Mouse (Mus musculus) midbrain, embryonic 15.5 days (tissue): ENCODE results near the gene Pak2. TPM values are rescaled to one million over a fixed set of nuclear protein-coding genes. Genes with fewer than 3 reads are reported as not detected.

Experiments used
- ATAC-seq: fragments of 200-750 bp; cut with Nextera tagmentation; replicated peaks from 2 replicates; pipeline ENCODE4 v1.8.0; 2017; ENCODE audit warnings: moderate TSS enrichment
- H3K27ac ChIP-seq: fragments of 300-500 bp; sonication (generic); 2 replicates; pipeline ENCODE4 v1.5.1; 2015; ENCODE audit warnings: mild to moderate bottlenecking, inconsistent platforms
- H3K27me3 ChIP-seq: fragments of 300-500 bp; sonication (generic); replicated peaks from 2 replicates; pipeline ENCODE4 v1.6.1; 2015; ENCODE audit warnings: inconsistent platforms
- H3K36me3 ChIP-seq: fragments of 300-500 bp; sonication (generic); replicated peaks from 2 replicates; pipeline ENCODE4 v1.6.1; 2015; ENCODE audit warnings: inconsistent platforms
- H3K4me1 ChIP-seq: fragments of 300-500 bp; sonication (generic); 2 replicates; pipeline ENCODE4 v1.6.1; 2015; ENCODE audit warnings: inconsistent platforms
- H3K4me2 ChIP-seq: fragments of 300-500 bp; sonication (generic); 2 replicates; pipeline ENCODE4 v1.6.1; 2015; ENCODE audit warnings: inconsistent platforms, mild to moderate bottlenecking, moderate library complexity
- H3K4me3 ChIP-seq: fragments of 300-500 bp; sonication (generic); 2 replicates; pipeline ENCODE4 v1.5.1; 2015; ENCODE audit warnings: mild to moderate bottlenecking, inconsistent platforms
- H3K9ac ChIP-seq: fragments of 300-500 bp; sonication (generic); 2 replicates; pipeline ENCODE4 v1.6.1; 2015; ENCODE audit warnings: mild to moderate bottlenecking, inconsistent platforms
- H3K9me3 ChIP-seq: fragments of 300-500 bp; sonication (generic); 2 replicates; pipeline ENCODE4 v1.6.1; 2016; ENCODE audit warnings: inconsistent platforms
- WGBS: fragments of 180-500 bp; shearing (Covaris S2); methylation state at CpG from one replicate; pipeline ENCODE4 v1.1.7; 2015; ENCODE audit warnings: mixed read lengths; 5-methylcytosine and 5-hydroxymethylcytosine counted together
- polyA plus RNA-seq: library from polyadenylated mRNA; unstranded; fragments of >200 nt; fragmentation: Nextera tagmentation; extraction: Ambion mirVana; gene quantifications from 2 replicates; pipeline ENCODE4 v1.2.1, GENCODE M21; 2015

The Pak2 gene
- 36.2 and 37.6 TPM in 2 replicates for polyA plus RNA-seq

- Histone ChIP-seq H3K4me2 (peak within 1 kb of the TSS; percentile 69), H3K9ac (peak within 1 kb of the TSS; percentile 93), H3K36me3 (no peaks in the 10 kb centered on the region), H3K4me1 (peaks cover 27% of the 10 kb centered on the region), H3K4me3 (peak within 1 kb of the TSS; percentile 96), H3K27ac (peak within 1 kb of the TSS; percentile 93), H3K9me3 (no peaks in the 10 kb centered on the region), H3K27me3 (no peaks in the 10 kb centered on the region)
- WGBS: 0% methylated on average over 35 of the region's 60 CpGs
- ATAC-seq: peak; percentile 97
Observed at GRCm38 (mm10) chr16:32078991-32079511, at the start of gene Pak2. Pak2 (minus strand) TSS chr16:32079342.

GRCm38 (mm10) chr16:32127046-32127445 lies 47.9 kb upstream of the Pak2 start:
- Histone ChIP-seq H3K27me3 (no peaks in the 10 kb centered on the region), H3K9me3 (no peaks in the 10 kb centered on the region), H3K4me3 (no peak overlapping the region), H3K36me3 (no peaks in the 10 kb centered on the region), H3K9ac (no peak overlapping the region), H3K27ac (no peak overlapping the region), H3K4me1 (no peaks in the 10 kb centered on the region), H3K4me2 (no peak overlapping the region)
- 86% methylated on average over 4 of the region's 4 CpGs for WGBS
- no peak for ATAC-seq

GRCm38 (mm10) chr16:32125364-32125763 lies 46.2 kb upstream of the Pak2 start:
- no peak overlapping the region for H3K4me3 ChIP-seq
- ATAC-seq: no peak
- H3K27me3 ChIP-seq: no peaks in the 10 kb centered on the region
- no peaks in the 10 kb centered on the region for H3K4me1 ChIP-seq
- H3K36me3 ChIP-seq: no peaks in the 10 kb centered on the region
- no peak overlapping the region for H3K27ac ChIP-seq
- H3K9ac ChIP-seq: no peak overlapping the region
- H3K9me3 ChIP-seq: no peaks in the 10 kb centered on the region
- no peak overlapping the region for H3K4me2 ChIP-seq
- 92% methylated on average over 3 of the region's 3 CpGs for WGBS

DNA sequence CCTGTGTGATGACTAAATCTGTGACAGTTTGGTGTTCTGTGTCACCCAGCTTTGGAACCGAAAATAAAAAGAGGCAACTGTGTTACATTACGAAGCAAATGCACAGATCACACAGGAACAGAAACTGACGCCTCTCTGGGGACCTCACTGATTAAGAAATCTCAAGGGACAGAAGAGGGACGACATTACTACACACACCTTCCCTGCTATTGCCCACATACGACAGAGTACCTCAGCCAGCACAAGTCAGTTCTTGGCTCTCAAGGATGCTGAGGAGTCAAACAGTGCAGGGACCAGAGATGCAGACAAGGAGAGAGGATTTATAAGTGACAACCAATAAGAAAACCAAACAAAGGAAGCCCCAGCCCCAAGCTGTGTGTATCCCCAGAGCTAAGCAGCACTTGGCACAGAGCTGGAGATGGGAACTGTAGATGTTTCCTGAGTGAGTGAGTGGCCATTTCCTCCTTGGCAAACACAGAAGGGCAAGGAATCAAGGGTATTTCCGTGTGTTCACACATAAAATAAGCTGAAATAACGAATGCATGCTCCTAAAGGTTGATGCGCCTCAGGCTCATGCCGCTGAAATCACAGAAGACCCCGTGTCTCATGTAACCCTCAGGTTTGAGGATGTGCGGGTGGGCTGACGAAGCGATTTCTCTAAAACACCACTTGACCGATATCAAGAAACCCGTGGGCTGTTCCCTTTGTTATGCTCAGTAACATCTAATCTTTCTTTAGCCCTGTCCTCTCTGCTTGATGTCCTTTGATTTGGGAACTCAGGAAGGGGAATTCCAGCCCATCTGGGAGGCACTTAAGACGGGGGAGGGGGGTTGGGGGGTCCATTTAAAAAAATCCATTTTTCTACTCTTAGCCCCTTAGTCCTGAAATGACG lies 45.5 kb upstream of the Pak2 start:
- no peak for ATAC-seq
- WGBS: 68% methylated on average over 17 of the region's 17 CpGs

GRCm38 (mm10) chr16:32124020-32124419 lies 44.9 kb upstream of the Pak2 start:
- Histone ChIP-seq H3K36me3 (no peaks in the 10 kb centered on the region), H3K9ac (no peak overlapping the region), H3K27ac (no peak overlapping the region), H3K4me3 (no peak overlapping the region), H3K9me3 (no peaks in the 10 kb centered on the region), H3K4me2 (no peak overlapping the region), H3K27me3 (no peaks in the 10 kb centered on the region), H3K4me1 (no peaks in the 10 kb centered on the region)
- ATAC-seq: no peak
- WGBS: 91% methylated on average over 7 of the region's 7 CpGs

More for the DNA sequence above, 45.5 kb upstream of the Pak2 start:
- Histone ChIP-seq H3K27me3 (no peaks in the 10 kb centered on the region), H3K9ac (no peak overlapping the region), H3K4me3 (no peak overlapping the region), H3K4me1 (no peaks in the 10 kb centered on the region), H3K27ac (no peak overlapping the region), H3K36me3 (no peaks in the 10 kb centered on the region), H3K4me2 (no peak overlapping the region), H3K9me3 (no peaks in the 10 kb centered on the region)

- H3K9me3 ChIP-seq: no peaks in the 10 kb centered on the region
- 79% methylated on average over 3 of the region's 3 CpGs for WGBS
- no peak for ATAC-seq
- H3K4me2 ChIP-seq: no peak overlapping the region
- no peaks in the 10 kb centered on the region for H3K4me1 ChIP-seq
- no peaks in the 10 kb centered on the region for H3K36me3 ChIP-seq
- H3K27me3 ChIP-seq: no peaks in the 10 kb centered on the region
- H3K27ac ChIP-seq: no peak overlapping the region
- no peak overlapping the region for H3K4me3 ChIP-seq
- H3K9ac ChIP-seq: no peak overlapping the region
Observed at GRCm38 (mm10) chr16:32120454-32120853, 41.3 kb upstream of the Pak2 start.

DNA sequence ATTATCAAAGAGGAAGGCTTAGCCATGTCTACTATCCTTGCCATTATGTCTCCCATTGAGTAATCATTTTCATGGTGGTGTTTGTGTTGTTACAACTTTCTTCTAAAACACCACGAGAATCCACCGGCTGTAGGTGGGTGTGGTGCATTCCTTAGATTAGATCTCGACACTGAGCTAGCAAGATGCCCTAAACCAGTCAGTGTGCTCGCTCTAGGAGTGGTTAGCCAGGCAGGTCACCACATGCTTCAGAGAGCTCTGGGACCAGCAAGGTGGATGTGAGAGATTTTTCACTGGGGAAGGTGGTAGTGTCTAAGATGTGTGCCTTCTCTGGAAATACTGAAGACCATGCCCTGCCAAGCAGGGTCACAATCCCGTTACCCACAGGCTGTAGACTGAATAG lies 37.0 kb upstream of the Pak2 start:
- Histone ChIP-seq H3K27me3 (no peaks in the 10 kb centered on the region), H3K4me1 (no peaks in the 10 kb centered on the region), H3K4me3 (no peak overlapping the region), H3K4me2 (no peak overlapping the region), H3K9me3 (no peaks in the 10 kb centered on the region), H3K27ac (no peak overlapping the region), H3K36me3 (no peaks in the 10 kb centered on the region), H3K9ac (no peak overlapping the region)
- ATAC-seq: no peak
- 73% methylated on average over 5 of the region's 5 CpGs for WGBS

DNA sequence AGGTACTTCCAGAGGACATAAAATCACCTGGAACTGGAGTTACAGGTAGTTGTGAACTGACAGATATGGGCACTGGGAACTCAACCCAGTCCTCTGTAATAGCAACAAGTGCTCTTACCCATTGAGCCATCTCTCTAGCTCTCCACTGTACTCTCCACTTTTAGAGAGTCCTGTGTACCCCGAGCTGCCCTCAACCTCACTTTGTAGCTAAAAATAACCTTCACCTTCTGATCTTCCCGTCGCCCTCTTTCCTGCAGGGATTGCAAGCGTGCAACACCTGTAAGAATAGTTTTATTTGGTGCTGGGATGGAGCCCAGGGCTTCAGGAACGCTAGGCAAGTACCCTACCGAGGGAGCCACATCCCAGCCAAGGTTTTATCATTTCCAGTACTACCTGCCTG lies 36.6 kb upstream of the Pak2 start:
- WGBS: 64% methylated on average over 6 of the region's 6 CpGs
- Histone ChIP-seq H3K9ac (no peak overlapping the region), H3K4me2 (no peak overlapping the region), H3K4me1 (no peaks in the 10 kb centered on the region), H3K4me3 (no peak overlapping the region), H3K36me3 (no peaks in the 10 kb centered on the region), H3K9me3 (no peaks in the 10 kb centered on the region), H3K27ac (no peak overlapping the region), H3K27me3 (no peaks in the 10 kb centered on the region)
- no peak for ATAC-seq

GRCm38 (mm10) chr16:32114968-32115695 lies 36.0 kb upstream of the Pak2 start:
- Histone ChIP-seq H3K4me1 (no peaks in the 10 kb centered on the region), H3K27ac (no peak overlapping the region), H3K9me3 (no peaks in the 10 kb centered on the region), H3K4me2 (no peak overlapping the region), H3K36me3 (no peaks in the 10 kb centered on the region), H3K4me3 (no peak overlapping the region), H3K9ac (no peak overlapping the region), H3K27me3 (no peaks in the 10 kb centered on the region)
- 12% methylated on average over 15 of the region's 15 CpGs for WGBS
- ATAC-seq: no peak

GRCm38 (mm10) chr16:32114406-32114805 lies 35.3 kb upstream of the Pak2 start:
- H3K4me3 ChIP-seq: no peak overlapping the region
- H3K4me2 ChIP-seq: no peak overlapping the region
- WGBS: 89% methylated on average over 10 of the region's 10 CpGs
- no peak overlapping the region for H3K9ac ChIP-seq
- H3K36me3 ChIP-seq: no peaks in the 10 kb centered on the region
- H3K9me3 ChIP-seq: no peaks in the 10 kb centered on the region
- no peak for ATAC-seq
- no peaks in the 10 kb centered on the region for H3K27me3 ChIP-seq
- H3K4me1 ChIP-seq: no peaks in the 10 kb centered on the region
- no peak overlapping the region for H3K27ac ChIP-seq

DNA sequence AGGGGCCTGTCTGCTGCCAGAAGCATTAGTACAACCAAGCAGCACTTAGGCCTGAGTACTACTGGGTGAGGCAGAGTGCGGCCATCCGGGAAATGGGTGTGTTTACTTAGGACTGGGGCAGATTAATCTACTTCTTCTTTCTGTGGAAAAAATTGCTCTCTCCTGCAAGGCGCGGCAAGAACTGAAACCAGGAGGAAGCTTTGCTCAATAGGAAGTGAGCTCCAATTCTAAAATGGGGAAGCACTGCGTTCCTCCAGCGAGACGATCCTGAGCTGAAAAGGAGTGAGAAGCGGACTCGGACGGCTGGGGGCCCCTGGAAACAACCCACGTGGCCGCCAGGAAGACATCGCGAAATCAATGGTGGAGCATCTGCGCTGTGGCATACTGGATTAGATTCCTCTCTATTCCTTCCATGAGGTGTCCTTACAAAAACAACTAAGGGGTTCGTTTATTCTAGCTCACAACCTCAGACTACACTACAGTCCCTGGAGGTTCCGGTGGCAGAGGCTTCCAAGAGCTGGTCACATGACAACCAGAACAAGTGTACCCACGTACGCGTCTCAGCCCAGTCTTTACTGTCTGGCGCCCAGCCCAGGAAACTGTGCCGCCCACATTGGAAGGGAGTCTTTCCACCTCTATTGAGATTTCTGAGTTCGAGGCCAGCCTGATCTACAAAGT lies 34.5 kb upstream of the Pak2 start:
- H3K4me3 ChIP-seq: no peak overlapping the region
- H3K27me3 ChIP-seq: no peaks in the 10 kb centered on the region
- H3K4me1 ChIP-seq: no peaks in the 10 kb centered on the region
- H3K27ac ChIP-seq: no peak overlapping the region
- ATAC-seq: no peak
- no peak overlapping the region for H3K9ac ChIP-seq
- H3K36me3 ChIP-seq: no peaks in the 10 kb centered on the region; the same call in 1 of the 2 replicates
- no peak overlapping the region for H3K4me2 ChIP-seq
- WGBS: 70% methylated on average over 23 of the region's 23 CpGs
- no peaks in the 10 kb centered on the region for H3K9me3 ChIP-seq
